Mouse (Mus musculus) liver, embryonic 14.5 days (tissue): ENCODE results near the gene Nme1. TPM values are rescaled to one million over a fixed set of nuclear protein-coding genes. Genes with fewer than 3 reads are reported as not detected.
"Not testable (repeated sequence)": the region's sequence is repeated elsewhere in the genome, so short reads cannot be mapped to it uniquely, and the experiment has no call there.

Source experiments
- ATAC-seq: fragments of 200-750 bp; cut with Nextera tagmentation; 2 replicates; pipeline ENCODE4 v1.8.0; 2017; ENCODE audit warnings: moderate number of reproducible peaks, mild to moderate bottlenecking, moderate library complexity; ENCODE audit not compliant: insufficient read depth
- DNase-seq, 3 experiments: peaks; one replicate each; pipeline ENCODE4 v3.0.0-alpha.2; 2012 to 2013; ENCODE audit warnings: low read depth in 3 of 3, low spot score in 3 of 3
- H3K27ac ChIP-seq: fragments of 300-500 bp; sonication (generic); 2 replicates; pipeline ENCODE4 v1.5.1; 2014; ENCODE audit warnings: moderate library complexity, mild to moderate bottlenecking, control low read depth, inconsistent platforms
- H3K27me3 ChIP-seq: fragments of 300-500 bp; sonication (generic); 2 replicates; pipeline ENCODE4 v1.6.1; 2014; ENCODE audit warnings: mild to moderate bottlenecking, low read length, moderate library complexity; ENCODE audit not compliant: control insufficient read depth, insufficient read depth
- H3K36me3 ChIP-seq: fragments of 300-500 bp; sonication (generic); replicated peaks from 2 replicates; pipeline ENCODE4 v1.6.1; 2014; ENCODE audit warnings: low read depth; ENCODE audit not compliant: control insufficient read depth, insufficient read depth
- H3K4me1 ChIP-seq, 2 experiments: fragments of 200-500 bp in 1 of 2; fragments of 300-500 bp in 1 of 2; sonication (generic) in 1 of 2; replicated peaks; 2 replicates each; pipeline ENCODE4 v1.6.1; 2012 to 2014; ENCODE audit warnings: antibody characterized with exemption in 1 of 2, inconsistent platforms in 1 of 2, low read length in 1 of 2; ENCODE audit not compliant: control insufficient read depth in 2 of 2, insufficient read depth in 2 of 2
- H3K4me2 ChIP-seq: fragments of 300-500 bp; sonication (generic); 2 replicates; pipeline ENCODE4 v1.6.1; 2014; ENCODE audit warnings: low read depth, mild to moderate bottlenecking, control low read depth, moderate library complexity
- H3K4me3 ChIP-seq, 2 experiments: fragments of 200-500 bp in 1 of 2; fragments of 300-500 bp in 1 of 2; sonication (generic) in 1 of 2; 2 replicates each; pipeline ENCODE4 v1.5.1; 2012 to 2014; ENCODE audit warnings: low read depth in 2 of 2, low read length in 2 of 2, mild to moderate bottlenecking in 2 of 2, control low read depth in 1 of 2, inconsistent platforms in 1 of 2, moderate library complexity in 1 of 2; ENCODE audit not compliant: insufficient read depth in 1 of 2
- H3K9ac ChIP-seq: fragments of 300-500 bp; sonication (generic); replicated peaks from 2 replicates; pipeline ENCODE4 v1.6.1; 2014; ENCODE audit warnings: mild to moderate bottlenecking, control low read depth, moderate library complexity
- H3K9me3 ChIP-seq: fragments of 300-500 bp; sonication (generic); 2 replicates; pipeline ENCODE4 v1.6.1; 2016; ENCODE audit warnings: low read length, mixed read lengths; ENCODE audit not compliant: control insufficient read depth
- CTCF ChIP-seq: IDR thresholded peaks from 2 replicates; pipeline ENCODE4 v1.5.1; 2016; ENCODE audit warnings: antibody characterized with exemption, low read depth, control low read depth
- EP300 ChIP-seq: IDR thresholded peaks from 2 replicates; pipeline ENCODE4 v1.6.1; 2016; ENCODE audit warnings: antibody characterized with exemption, low read depth
- WGBS: fragments of 180-500 bp; shearing (Covaris S2); extraction: QIAGEN DNeasy Blood & Tissue Kit; methylation state at CpG from one replicate; pipeline ENCODE4 v1.1.7; 2014; ENCODE audit not compliant: insufficient replicate concordance; 5-methylcytosine and 5-hydroxymethylcytosine counted together
- polyA plus RNA-seq, 2 experiments: library from polyadenylated mRNA; depleted of rRNA in 1 of 2; stranded (reverse) in 1 of 2; unstranded in 1 of 2; fragments of >200 nt; fragmentation: Nextera tagmentation in 1 of 2; extraction: Ambion mirVana in 1 of 2; gene quantifications; 2 replicates each; pipeline versions ENCODE4 v1.2.1 to v1.2.3; 2012 to 2014

The Nme1 gene
- polyA plus RNA-seq, 2 experiments, result 113 to 201 TPM

GRCm38 (mm10) chr11:93929106-93929505 lies 39.2 kb downstream of the Nme1 start:
- no peak for DNase-seq
- ATAC-seq, result no peak
- Histone ChIP-seq H3K27me3 (no peaks in the 10 kb centered on the region), H3K9ac (no peak overlapping the region), H3K4me1 (no peaks in the 10 kb centered on the region), H3K27ac (no peak overlapping the region), H3K9me3 (no peaks in the 10 kb centered on the region), H3K4me2 (no peak overlapping the region), H3K36me3 (peaks cover 18% of the 10 kb centered on the region), H3K4me3 (no peak overlapping the region)
- TF ChIP-seq CTCF, result no peak
- TF ChIP-seq EP300, result no peak

- not testable (repeated sequence) for H3K9me3 ChIP-seq, H3K4me2 ChIP-seq, H3K9ac ChIP-seq, H3K4me3 ChIP-seq, H3K4me1 ChIP-seq, ATAC-seq, H3K27me3 ChIP-seq, H3K27ac ChIP-seq, DNase-seq
- WGBS, result 81% methylated on average over 2 of the region's 2 CpGs
- H3K36me3 ChIP-seq, result peaks cover 17% of the 10 kb centered on the region
Measured at GRCm38 (mm10) chr11:93915019-93915418, 53.3 kb downstream of the Nme1 start.

- Histone ChIP-seq H3K4me3 (no peak overlapping the region), H3K9ac (no peak overlapping the region), H3K27me3 (no peaks in the 10 kb centered on the region), H3K4me2 (no peak overlapping the region), H3K27ac (no peak overlapping the region), H3K4me1 (peaks cover 0 to 7% of the 10 kb centered on the region in 2 experiments; a peak in 2 of 4 replicates), H3K36me3 (peaks cover 18% of the 10 kb centered on the region), H3K9me3 (no peaks in the 10 kb centered on the region)
- 86% methylated on average over 3 of the region's 3 CpGs for WGBS
- ATAC-seq (no peak), DNase-seq (no peak)
- TF ChIP-seq EP300 (no peak), CTCF (no peak)
Measured at GRCm38 (mm10) chr11:93911603-93912002, 56.7 kb downstream of the Nme1 start.

GRCm38 (mm10) chr11:93908829-93909228 lies 59.5 kb downstream of the Nme1 start:
- Histone ChIP-seq H3K4me1 (no peaks in the 10 kb centered on the region), H3K36me3 (peaks cover 14% of the 10 kb centered on the region), H3K9me3 (no peaks in the 10 kb centered on the region), H3K9ac (no peak overlapping the region), H3K27ac (no peak overlapping the region), H3K4me3 (no peak overlapping the region), H3K4me2 (no peak overlapping the region), H3K27me3 (no peaks in the 10 kb centered on the region)
- 67% methylated on average over 9 of the region's 9 CpGs for WGBS
- TF ChIP-seq EP300, result no peak
- TF ChIP-seq CTCF, result no peak
- DNase-seq, result no peak
- no peak for ATAC-seq

- no peak overlapping the region for H3K9ac ChIP-seq
- no peak overlapping the region for H3K27ac ChIP-seq
- peaks cover 14% of the 10 kb centered on the region for H3K36me3 ChIP-seq
- no peaks in the 10 kb centered on the region for H3K9me3 ChIP-seq
- H3K4me3 ChIP-seq, result no peak overlapping the region
- DNase-seq (no peak), ATAC-seq (no peak)
- no peaks in the 10 kb centered on the region for H3K27me3 ChIP-seq
- 68% methylated on average over 3 of the region's 3 CpGs for WGBS
- H3K4me2 ChIP-seq, result no peak overlapping the region
- no peak for TF ChIP-seq EP300
- no peak for TF ChIP-seq CTCF
- H3K4me1 ChIP-seq, result no peaks in the 10 kb centered on the region
Measured at GRCm38 (mm10) chr11:93907839-93908238, 60.5 kb downstream of the Nme1 start.

Other genes starting within 250 kb of the Nme1 start
- gene Utp18, start 82.8 kb downstream of the Nme1 start, polyA plus RNA-seq (2012; rRNA removed), result 5.6 and 11.0 TPM in 2 replicates
- gene Utp18, start 82.8 kb downstream of the Nme1 start, polyA plus RNA-seq (2014; fragmentation: Nextera tagmentation; extraction: Ambion mirVana), result 16.2 and 18.2 TPM in 2 replicates
- 4.0 and 5.8 TPM in 2 replicates for gene Mbtd1, start 82.7 kb downstream of the Nme1 start, polyA plus RNA-seq (2012; rRNA removed)
- gene Mbtd1, start 82.7 kb downstream of the Nme1 start, polyA plus RNA-seq (2014; fragmentation: Nextera tagmentation; extraction: Ambion mirVana), result 3.7 and 3.9 TPM in 2 replicates
- 126 and 131 TPM in 2 replicates for gene Nme2, start 12.3 kb downstream of the Nme1 start, polyA plus RNA-seq (2012; rRNA removed)
- 102 and 117 TPM in 2 replicates for gene Nme2, start 12.3 kb downstream of the Nme1 start, polyA plus RNA-seq (2014; fragmentation: Nextera tagmentation; extraction: Ambion mirVana)
- gene Gm20390, start 228 bp downstream of the Nme1 start, polyA plus RNA-seq (2012; rRNA removed), result 76.8 and 131 TPM in 2 replicates
- 188 and 204 TPM in 2 replicates for gene Gm20390, start 228 bp downstream of the Nme1 start, polyA plus RNA-seq (2014; fragmentation: Nextera tagmentation; extraction: Ambion mirVana)
- gene Spag9, start 27.6 kb upstream of the Nme1 start, polyA plus RNA-seq (2012; rRNA removed), result 4.2 and 6.9 TPM in 2 replicates
- gene Spag9, start 27.6 kb upstream of the Nme1 start, polyA plus RNA-seq (2014; fragmentation: Nextera tagmentation; extraction: Ambion mirVana), result 10.8 and 12.4 TPM in 2 replicates
- 7.5 and 7.8 TPM in 2 replicates for gene Tob1, start 242.9 kb upstream of the Nme1 start, polyA plus RNA-seq (2012; rRNA removed)
- 8.3 and 9.1 TPM in 2 replicates for gene Tob1, start 242.9 kb upstream of the Nme1 start, polyA plus RNA-seq (2014; fragmentation: Nextera tagmentation; extraction: Ambion mirVana)